Mouse (Mus musculus): ENCODE measurements around the gene Gm20388. TPM values are rescaled to one million over a fixed set of nuclear protein-coding genes. Genes with fewer than 3 reads are reported as not detected.
A peak's percentile ranks its signal among the peaks of the same experiment; 100 is the strongest.

Gene Gm20388
- total RNA-seq, 2 experiments from 2014 or later: 4.4 to 7.8 TPM

GRCm38 (mm10) chr8:120249800-120250336 lies 339.2 kb downstream of the Gm20388 start:
- peak in 1 of 2 experiments; percentile 19 for DNase-seq (ENCODE audit: low spot score in 2 of 2)

GRCm38 (mm10) chr8:120250750-120251410 lies 340.2 kb downstream of the Gm20388 start:
- DNase-seq (ENCODE audit: low spot score in 2 of 2): no peak

- DNase-seq (ENCODE audit: low spot score in 2 of 2): peak in 1 of 2 experiments; percentile 36
Observed at GRCm38 (mm10) chr8:120251411-120252035, 340.9 kb downstream of the Gm20388 start.

GRCm38 (mm10) chr8:120253626-120254025 lies 343.0 kb downstream of the Gm20388 start:
- DNase-seq (ENCODE audit: low spot score in 2 of 2): no peak

GRCm38 (mm10) chr8:120255406-120255987 lies 344.9 kb downstream of the Gm20388 start:
- DNase-seq (ENCODE audit: low spot score in 2 of 2): no peak

GRCm38 (mm10) chr8:120256958-120257357 lies 346.3 kb downstream of the Gm20388 start:
- no peak for DNase-seq (ENCODE audit: low spot score in 2 of 2)

GRCm38 (mm10) chr8:120259206-120259605 lies 348.6 kb downstream of the Gm20388 start:
- no peak for DNase-seq (ENCODE audit: low spot score in 2 of 2)

GRCm38 (mm10) chr8:120260677-120261076 lies 350.0 kb downstream of the Gm20388 start:
- no peak for DNase-seq (ENCODE audit: low spot score in 2 of 2)

- DNase-seq (ENCODE audit: low spot score in 2 of 2): no peak
Observed at GRCm38 (mm10) chr8:120261338-120262120, 350.9 kb downstream of the Gm20388 start.

GRCm38 (mm10) chr8:120263879-120264278 lies 353.2 kb downstream of the Gm20388 start:
- DNase-seq (ENCODE audit: low spot score in 2 of 2): no peak

GRCm38 (mm10) chr8:120264388-120264943 lies 353.8 kb downstream of the Gm20388 start:
- no peak for DNase-seq (ENCODE audit: low spot score in 2 of 2)

- peak; percentile 78 to 86 for DNase-seq (ENCODE audit: low spot score in 2 of 2)
Observed at GRCm38 (mm10) chr8:120264944-120265453, 354.4 kb downstream of the Gm20388 start.

- DNase-seq (ENCODE audit: low spot score in 2 of 2): peak in 1 of 2 experiments; percentile 31
Observed at GRCm38 (mm10) chr8:120265471-120265870, 354.8 kb downstream of the Gm20388 start.

GRCm38 (mm10) chr8:120268541-120268980 lies 357.9 kb downstream of the Gm20388 start:
- peak; percentile 45 to 60 for DNase-seq (ENCODE audit: low spot score in 2 of 2)

- DNase-seq (ENCODE audit: low spot score in 2 of 2): peak; percentile 41 to 59
Observed at GRCm38 (mm10) chr8:120270449-120270848, 359.8 kb downstream of the Gm20388 start.

GRCm38 (mm10) chr8:120273430-120273829 lies 362.8 kb downstream of the Gm20388 start:
- DNase-seq (ENCODE audit: low spot score in 2 of 2): no peak

GRCm38 (mm10) chr8:120276051-120276890 lies 365.6 kb downstream of the Gm20388 start:
- peak; percentile 51 to 57 for DNase-seq (ENCODE audit: low spot score in 2 of 2)

GRCm38 (mm10) chr8:120276891-120277426 lies 366.3 kb downstream of the Gm20388 start:
- no peak for DNase-seq (ENCODE audit: low spot score in 2 of 2)

GRCm38 (mm10) chr8:120278009-120278408 lies 367.4 kb downstream of the Gm20388 start:
- DNase-seq (ENCODE audit: low spot score in 2 of 2): no peak
